Mouse (Mus musculus) spleen, postnatal 10 days (tissue): Measurements from ENCODE around the gene Eif6.
A peak's percentile ranks its signal among the peaks of the same experiment; 100 is the strongest.

Source experiments
- DNase-seq, 2 experiments: peaks; one replicate each; pipeline ENCODE4 v3.0.0; 2021 to 2022; ENCODE audit warnings: low spot score in 2 of 2

Eif6 gene

GRCm38 (mm10) chr2:155792899-155793298 is 33.8 kb downstream of the Eif6 start:
- no peak for DNase-seq

GRCm38 (mm10) chr2:155787949-155788931 is 38.5 kb downstream of the Eif6 start:
- DNase-seq: no peak

- no peak for DNase-seq
These were observed 39.8 kb downstream of the Eif6 start for GRCm38 (mm10) chr2:155786905-155787304.

GRCm38 (mm10) chr2:155784534-155784933 is 42.2 kb downstream of the Eif6 start:
- no peak for DNase-seq

- DNase-seq: no peak
These were observed 47.2 kb downstream of the Eif6 start for GRCm38 (mm10) chr2:155779506-155779905.

DNA sequence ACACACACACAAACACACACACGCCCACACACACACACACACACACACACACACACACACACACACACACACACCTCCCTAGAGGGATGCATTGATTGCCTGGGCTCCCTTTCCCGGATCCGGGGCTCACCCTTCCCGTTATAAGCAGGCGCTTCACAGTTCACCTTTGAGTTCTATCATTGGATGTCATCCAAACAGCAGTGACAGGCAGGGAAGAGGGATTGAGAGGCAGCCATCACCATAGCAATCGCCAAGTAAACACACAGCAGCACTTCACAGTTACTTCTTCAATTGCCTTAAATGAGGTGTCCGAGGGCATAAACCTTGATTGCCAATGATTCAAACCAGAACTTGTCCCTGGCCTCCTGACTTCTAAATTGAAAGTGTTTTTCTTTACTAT is 47.7 kb downstream of the Eif6 start:
- no peak for DNase-seq

DNA sequence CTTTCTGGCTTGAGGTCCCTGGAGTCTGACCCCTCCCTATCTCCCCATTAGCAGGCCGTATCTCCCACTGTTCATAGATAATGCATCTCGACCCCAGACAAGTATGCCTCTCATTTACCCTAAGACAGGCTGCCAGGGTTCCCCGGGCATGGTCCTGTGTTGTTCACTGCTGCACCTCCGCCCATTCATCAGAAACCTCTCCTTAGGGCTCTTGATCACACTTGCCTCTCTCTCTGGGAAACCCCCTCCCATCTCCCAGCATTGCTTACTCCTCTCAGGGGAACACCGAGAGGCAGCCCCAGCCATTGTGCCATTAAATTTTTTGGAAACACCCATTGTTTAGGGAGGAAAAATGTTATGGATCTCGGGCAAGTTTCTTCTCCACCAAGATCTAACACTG is 48.7 kb downstream of the Eif6 start:
- no peak for DNase-seq

DNA sequence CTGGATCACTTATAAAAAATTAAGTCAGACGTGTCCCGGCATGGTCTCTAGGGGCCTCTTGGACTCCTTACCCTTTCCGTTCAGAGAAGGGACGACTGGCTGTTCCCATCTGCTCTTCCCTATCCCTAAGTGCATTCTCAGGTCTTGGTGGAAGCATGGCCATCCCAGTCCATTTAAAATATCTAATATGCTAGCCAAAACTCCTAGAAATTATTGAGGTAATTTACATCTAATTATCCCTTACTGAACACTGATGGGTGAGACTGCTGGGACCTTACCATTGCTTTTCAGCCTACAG is 49.1 kb downstream of the Eif6 start:
- DNase-seq: no peak

- DNase-seq: no peak
These were observed 49.7 kb downstream of the Eif6 start for GRCm38 (mm10) chr2:155776824-155777687.

DNA sequence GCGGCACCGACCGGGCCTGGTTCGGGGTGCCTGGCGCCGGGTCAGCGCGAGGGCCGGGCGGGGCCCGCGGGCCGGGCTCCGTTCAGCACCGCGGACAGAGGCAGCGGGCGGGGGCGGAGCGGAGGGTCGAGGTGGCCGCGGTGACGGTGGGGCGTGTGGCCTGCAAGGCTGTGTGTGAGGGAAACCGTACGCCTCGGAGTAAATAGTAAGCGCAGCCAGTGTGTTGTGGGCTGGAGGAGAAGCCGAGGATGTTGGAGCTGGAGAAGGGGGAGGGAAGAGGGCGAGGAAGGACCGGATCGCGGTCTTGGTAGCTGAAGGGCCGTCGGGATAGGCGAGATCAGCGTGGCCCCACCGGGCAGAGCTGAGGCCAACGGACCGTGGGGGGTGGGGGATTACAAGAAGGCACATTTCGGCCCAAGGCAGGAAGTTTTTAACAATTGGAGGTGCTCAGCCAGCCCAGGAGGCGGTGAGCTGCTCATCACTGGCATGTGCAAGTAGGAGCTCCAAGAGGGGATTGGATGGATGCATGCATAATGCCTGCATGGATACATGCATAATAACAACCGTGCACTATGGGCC is 51.0 kb downstream of the Eif6 start:
- DNase-seq: peak; percentile 36 to 64

GRCm38 (mm10) chr2:155774927-155775684 is 51.6 kb downstream of the Eif6 start, which contains the start of gene Mmp24:
Gene Mmp24 (plus strand): TSS chr2:155775342.
- DNase-seq: no peak

GRCm38 (mm10) chr2:155774261-155774926 is 52.3 kb downstream of the Eif6 start:
- no peak for DNase-seq

DNA sequence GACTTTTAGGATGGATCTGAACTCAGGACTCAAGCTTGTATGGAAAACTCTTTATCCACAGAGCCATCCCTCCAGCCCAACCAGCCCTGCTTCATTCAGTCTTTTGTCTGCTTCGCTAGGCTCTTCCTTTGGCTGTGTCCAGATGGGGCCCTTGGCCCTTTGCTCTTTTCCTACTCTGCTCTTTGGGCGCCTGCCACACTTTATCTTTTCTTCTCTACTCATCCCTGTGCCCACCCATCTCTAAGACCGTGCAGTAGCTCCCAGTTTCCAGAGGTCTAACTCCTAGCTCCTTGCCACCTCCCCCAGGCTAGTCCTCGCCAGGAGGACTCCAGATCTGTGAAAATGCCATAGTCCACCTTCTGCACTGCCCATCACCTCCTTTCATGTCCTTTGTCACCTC is 53.1 kb downstream of the Eif6 start:
- DNase-seq: no peak
